Mouse (Mus musculus): ENCODE data around the gene Mars2. TPM values are rescaled to one million over a fixed set of nuclear protein-coding genes. Genes with fewer than 3 reads are reported as not detected.

Gene Mars2
- polyA plus RNA-seq, 1 experiment = 1.5 TPM

- WGBS = 61% methylated on average over 16 of the region's 16 CpGs
- peaks cover 3% of the 10 kb centered on the region; the same call in 1 of the 2 replicates for H3K4me1 ChIP-seq (ENCODE audit: control insufficient read depth, insufficient read depth, low read length)
- no peak for TF ChIP-seq CTCF (IDR thresholded peaks at IDR 0.05; ENCODE audit: insufficient read depth, low read length)
- no peak for TF ChIP-seq POLR2A (IDR thresholded peaks at IDR 0.05; ENCODE audit: borderline replicate concordance, extremely low read depth, low read depth, low read length)
- H3K4me3 ChIP-seq (replicated peaks; ENCODE audit: extremely low read depth, low read depth, low read length) = no peak overlapping the region
- no peak for DNase-seq
Measured at GRCm38 (mm10) chr1:55234910-55235520, 2.0 kb upstream of the Mars2 start.

GRCm38 (mm10) chr1:55236487-55236886 is 490 bp upstream of the Mars2 start:
- WGBS = 19% methylated on average over 5 of the region's 5 CpGs
- DNase-seq = no peak
- TF ChIP-seq CTCF (IDR thresholded peaks at IDR 0.05; ENCODE audit: insufficient read depth, low read length) = no peak
- no peak for TF ChIP-seq POLR2A (IDR thresholded peaks at IDR 0.05; ENCODE audit: borderline replicate concordance, extremely low read depth, low read depth, low read length)
- no peak overlapping the region for H3K4me3 ChIP-seq (replicated peaks; ENCODE audit: extremely low read depth, low read depth, low read length)
- H3K4me1 ChIP-seq (ENCODE audit: control insufficient read depth, insufficient read depth, low read length) = peaks cover 3% of the 10 kb centered on the region; the same call in 1 of the 2 replicates

DNA sequence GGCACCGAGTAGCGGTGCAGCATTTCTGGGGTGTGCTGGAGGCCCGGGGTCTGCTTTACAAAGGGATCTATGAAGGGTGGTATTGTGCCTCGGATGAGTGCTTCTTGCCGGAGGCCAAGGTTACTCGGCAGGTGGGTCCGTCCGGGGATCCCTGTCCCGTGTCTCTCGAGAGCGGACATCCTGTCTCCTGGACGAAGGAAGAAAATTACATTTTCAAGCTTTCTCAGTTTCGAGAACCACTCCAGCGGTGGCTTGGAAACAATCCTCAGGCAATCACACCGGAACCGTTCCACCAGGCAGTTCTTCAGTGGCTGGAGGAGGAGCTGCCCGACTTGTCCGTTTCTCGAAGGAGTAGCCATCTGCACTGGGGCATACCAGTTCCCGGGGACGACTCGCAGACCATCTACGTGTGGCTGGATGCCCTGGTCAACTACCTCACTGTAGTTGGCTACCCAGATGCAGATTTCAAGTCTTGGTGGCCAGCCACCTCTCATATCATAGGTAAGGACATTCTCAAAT is 725 bp downstream of the Mars2 start:
- H3K4me3 ChIP-seq (replicated peaks; ENCODE audit: extremely low read depth, low read depth, low read length) = peak overlapping the region; percentile 85
- DNase-seq = no peak

DNA sequence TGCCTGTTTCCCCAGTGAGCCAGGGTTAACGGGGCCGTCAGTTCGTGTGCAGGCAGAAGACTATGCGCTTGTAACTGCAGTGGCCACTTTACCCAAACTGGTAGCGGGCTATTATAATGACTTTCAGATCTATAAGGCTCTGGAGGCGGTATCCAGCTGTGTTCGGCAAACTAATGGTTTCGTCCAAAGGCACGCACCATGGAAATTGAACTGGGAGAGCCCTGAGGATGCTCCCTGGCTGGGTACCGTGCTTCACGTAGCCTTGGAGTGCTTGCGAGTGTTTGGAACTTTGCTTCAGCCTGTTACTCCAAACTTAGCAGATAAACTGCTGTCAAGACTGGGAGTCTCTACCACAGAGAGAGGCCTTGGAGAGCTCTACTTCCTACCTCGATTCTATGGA is 1.5 kb downstream of the Mars2 start:
- no peak for TF ChIP-seq POLR2A (IDR thresholded peaks at IDR 0.05; ENCODE audit: borderline replicate concordance, extremely low read depth, low read depth, low read length)
- no peak for TF ChIP-seq CTCF (IDR thresholded peaks at IDR 0.05; ENCODE audit: insufficient read depth, low read length)
- Histone ChIP-seq H3K4me1 (ENCODE audit: control insufficient read depth, insufficient read depth, low read length) (peaks cover 3% of the 10 kb centered on the region; the same call in 1 of the 2 replicates), H3K4me3 (replicated peaks; ENCODE audit: extremely low read depth, low read depth, low read length) (peak overlapping the region; percentile 85)
- 20% methylated on average over 13 of the region's 13 CpGs for WGBS
- no peak for DNase-seq

More for the DNA sequence above, 725 bp downstream of the Mars2 start:
- TF ChIP-seq POLR2A (IDR thresholded peaks at IDR 0.05; ENCODE audit: borderline replicate concordance, extremely low read depth, low read depth, low read length) = no peak
- 0% methylated on average over 23 of the region's 23 CpGs for WGBS
- peaks cover 3% of the 10 kb centered on the region; the same call in 1 of the 2 replicates for H3K4me1 ChIP-seq (ENCODE audit: control insufficient read depth, insufficient read depth, low read length)

DNA sequence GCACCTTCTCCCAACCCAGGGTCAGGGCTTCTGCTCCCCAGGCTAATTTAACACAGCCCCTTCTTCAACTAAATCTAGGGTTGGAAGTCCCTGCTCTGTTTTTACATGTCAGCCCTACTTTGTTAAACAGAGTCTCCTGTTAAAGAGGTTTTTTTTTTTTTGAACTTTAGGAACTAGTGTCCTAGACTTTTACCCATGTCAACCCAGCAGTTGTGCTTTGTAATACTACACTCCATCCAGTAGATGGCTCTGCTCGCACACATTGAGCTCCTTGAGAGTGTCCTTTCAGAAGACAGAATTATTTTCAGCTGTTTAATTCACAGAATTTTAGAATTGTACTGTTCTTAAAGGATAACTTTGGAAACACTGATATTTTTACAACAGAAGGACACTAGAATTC is 2.3 kb downstream of the Mars2 start:
- TF ChIP-seq POLR2A (IDR thresholded peaks at IDR 0.05; ENCODE audit: borderline replicate concordance, extremely low read depth, low read depth, low read length) (no peak), CTCF (IDR thresholded peaks at IDR 0.05; ENCODE audit: insufficient read depth, low read length) (no peak)
- H3K4me1 ChIP-seq (ENCODE audit: control insufficient read depth, insufficient read depth, low read length) = peaks cover 3% of the 10 kb centered on the region; the same call in 1 of the 2 replicates
- H3K4me3 ChIP-seq (replicated peaks; ENCODE audit: extremely low read depth, low read depth, low read length) = no peak overlapping the region
- no peak for DNase-seq
- WGBS = 2% methylated on average over 1 of the region's 1 CpGs

- WGBS = 78% methylated on average over 2 of the region's 2 CpGs
- DNase-seq = no peak
Measured at GRCm38 (mm10) chr1:55246374-55246773, 9.4 kb downstream of the Mars2 start.

DNA sequence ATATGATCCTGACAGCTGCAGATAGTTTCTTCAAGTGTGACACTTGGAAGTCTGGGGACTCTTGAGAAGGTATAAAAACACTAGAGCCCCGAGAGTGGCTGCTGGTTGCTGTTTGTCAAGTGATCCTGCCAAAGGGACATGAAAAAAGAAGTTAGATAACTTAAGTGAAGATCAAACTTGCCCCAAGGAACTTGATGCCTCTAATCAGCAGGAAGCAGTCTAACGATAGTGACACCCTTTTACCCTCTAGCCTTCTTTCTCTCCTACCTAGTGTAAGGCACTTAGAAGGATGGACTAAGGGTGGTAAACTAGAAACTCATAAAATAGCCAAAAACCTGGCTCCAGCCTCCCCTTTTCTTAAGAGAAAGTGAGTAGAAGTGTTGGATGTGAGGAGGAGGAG is 27.4 kb downstream of the Mars2 start:
- Histone ChIP-seq H3K4me3 (replicated peaks; ENCODE audit: extremely low read depth, low read depth, low read length) (no peak overlapping the region), H3K4me1 (ENCODE audit: control insufficient read depth, insufficient read depth, low read length) (no peaks in the 10 kb centered on the region)
- WGBS = 33% methylated on average over 2 of the region's 2 CpGs
- TF ChIP-seq POLR2A (IDR thresholded peaks at IDR 0.05; ENCODE audit: borderline replicate concordance, extremely low read depth, low read depth, low read length) = no peak
- no peak for TF ChIP-seq CTCF (IDR thresholded peaks at IDR 0.05; ENCODE audit: insufficient read depth, low read length)
- no peak for DNase-seq

More at GRCm38 (mm10) chr1:55246374-55246773, 9.4 kb downstream of the Mars2 start:
- no peaks in the 10 kb centered on the region for H3K4me1 ChIP-seq (ENCODE audit: control insufficient read depth, insufficient read depth, low read length)
- TF ChIP-seq CTCF (IDR thresholded peaks at IDR 0.05; ENCODE audit: insufficient read depth, low read length) (no peak), POLR2A (IDR thresholded peaks at IDR 0.05; ENCODE audit: borderline replicate concordance, extremely low read depth, low read depth, low read length) (no peak)
- no peak overlapping the region for H3K4me3 ChIP-seq (replicated peaks; ENCODE audit: extremely low read depth, low read depth, low read length)

GRCm38 (mm10) chr1:55265447-55265846 is 28.5 kb downstream of the Mars2 start:
- Histone ChIP-seq H3K4me3 (replicated peaks; ENCODE audit: extremely low read depth, low read depth, low read length) (no peak overlapping the region), H3K4me1 (ENCODE audit: control insufficient read depth, insufficient read depth, low read length) (no peaks in the 10 kb centered on the region)
- DNase-seq = no peak
- TF ChIP-seq CTCF (IDR thresholded peaks at IDR 0.05; ENCODE audit: insufficient read depth, low read length) = no peak
- no peak for TF ChIP-seq POLR2A (IDR thresholded peaks at IDR 0.05; ENCODE audit: borderline replicate concordance, extremely low read depth, low read depth, low read length)
- WGBS = 58% methylated on average over 2 of the region's 2 CpGs

GRCm38 (mm10) chr1:55279081-55279480 is 42.1 kb downstream of the Mars2 start:
- TF ChIP-seq POLR2A (IDR thresholded peaks at IDR 0.05; ENCODE audit: borderline replicate concordance, extremely low read depth, low read depth, low read length) = no peak
- no peak for TF ChIP-seq CTCF (IDR thresholded peaks at IDR 0.05; ENCODE audit: insufficient read depth, low read length)
- Histone ChIP-seq H3K4me3 (replicated peaks; ENCODE audit: extremely low read depth, low read depth, low read length) (no peak overlapping the region), H3K4me1 (ENCODE audit: control insufficient read depth, insufficient read depth, low read length) (no peaks in the 10 kb centered on the region)
- DNase-seq = no peak
- 76% methylated on average over 9 of the region's 9 CpGs for WGBS

Other genes starting within 250 kb of the Mars2 start
- gene Sf3b1, start 209.7 kb upstream of the Mars2 start, polyA plus RNA-seq (2012; rRNA removed) = 27.3 and 50.8 TPM in 2 replicates
- 8.7 and 11.2 TPM in 2 replicates for gene Coq10b, start 184.4 kb upstream of the Mars2 start, polyA plus RNA-seq (2012; rRNA removed)
- 10.8 and 13.1 TPM in 2 replicates for gene Hspe1, start 149.0 kb upstream of the Mars2 start, polyA plus RNA-seq (2012; rRNA removed)
- gene Hspd1, start 148.9 kb upstream of the Mars2 start, polyA plus RNA-seq (2012; rRNA removed) = 12.2 and 19.2 TPM in 2 replicates
- gene Mob4, start 105.9 kb upstream of the Mars2 start, polyA plus RNA-seq (2012; rRNA removed) = 7.0 and 11.1 TPM in 2 replicates
- gene Rftn2, start 10.4 kb upstream of the Mars2 start, polyA plus RNA-seq (2012; rRNA removed) = 6.1 and 10.9 TPM in 2 replicates
- gene Boll, start 126.3 kb downstream of the Mars2 start, polyA plus RNA-seq (2012; rRNA removed) = 0.27 TPM in 1 of 2 replicates, not detected in the other
- 2.4 and 2.8 TPM in 2 replicates for gene Plcl1, start 168.7 kb downstream of the Mars2 start, polyA plus RNA-seq (2012; rRNA removed)